Mouse (Mus musculus) Muller cell, postnatal 12 days (primary cell): ENCODE measurements around the gene Dcun1d3.

Source experiments
- DNase-seq: peaks from one replicate; pipeline ENCODE4 v3.0.0-alpha.2; 2015; ENCODE audit errors: inconsistent ontology term

The Dcun1d3 gene

GRCm38 (mm10) chr7:119808723-119809122 lies 87.4 kb downstream of the Dcun1d3 start:
- DNase-seq: no peak

- no peak for DNase-seq
Observed at GRCm38 (mm10) chr7:119807396-119807795, 88.7 kb downstream of the Dcun1d3 start.
